Mouse (Mus musculus): ENCODE results near the gene Cd83.

The Cd83 gene

GRCm38 (mm10) chr13:43774605-43775426, 9.8 kb upstream of the Cd83 start:
- DNase-seq = no peak

- no peak for DNase-seq
Observed at GRCm38 (mm10) chr13:43775427-43775733, 9.2 kb upstream of the Cd83 start.

GRCm38 (mm10) chr13:43777321-43778002, 7.1 kb upstream of the Cd83 start:
- no peak for DNase-seq

GRCm38 (mm10) chr13:43778021-43778649, 6.4 kb upstream of the Cd83 start:
- DNase-seq = no peak

- peak; percentile 24 for DNase-seq
Observed at GRCm38 (mm10) chr13:43778971-43779370, 5.6 kb upstream of the Cd83 start.

- no peak for DNase-seq
Observed at GRCm38 (mm10) chr13:43780071-43780470, 4.5 kb upstream of the Cd83 start.

- no peak for DNase-seq
Observed at GRCm38 (mm10) chr13:43785712-43786072, 1.1 kb downstream of the Cd83 start.

- DNase-seq = peak; percentile 62
Observed at GRCm38 (mm10) chr13:43786171-43786795, 1.7 kb downstream of the Cd83 start.

GRCm38 (mm10) chr13:43787262-43787661, 2.7 kb downstream of the Cd83 start:
- peak; percentile 72 for DNase-seq

GRCm38 (mm10) chr13:43788071-43788470, 3.5 kb downstream of the Cd83 start:
- DNase-seq = no peak

GRCm38 (mm10) chr13:43788983-43789645, 4.5 kb downstream of the Cd83 start:
- no peak for DNase-seq

- no peak for DNase-seq
Observed at GRCm38 (mm10) chr13:43790229-43791001, 5.8 kb downstream of the Cd83 start.

- peak; percentile 66 for DNase-seq
Observed at GRCm38 (mm10) chr13:43795334-43795733, 10.8 kb downstream of the Cd83 start.

- DNase-seq = no peak
Observed at GRCm38 (mm10) chr13:43798655-43799054, 14.1 kb downstream of the Cd83 start.

- DNase-seq = no peak
Observed at GRCm38 (mm10) chr13:43800136-43800535, 15.6 kb downstream of the Cd83 start.

GRCm38 (mm10) chr13:43801961-43802360, 17.4 kb downstream of the Cd83 start:
- DNase-seq = peak; percentile 49

GRCm38 (mm10) chr13:43802361-43803137, 18.0 kb downstream of the Cd83 start:
- DNase-seq = no peak

GRCm38 (mm10) chr13:43804648-43805047, 20.1 kb downstream of the Cd83 start:
- DNase-seq = no peak

GRCm38 (mm10) chr13:43805159-43805758, 20.7 kb downstream of the Cd83 start:
- DNase-seq = no peak

- DNase-seq = no peak
Observed at GRCm38 (mm10) chr13:43806371-43807271, 22.0 kb downstream of the Cd83 start.

Data from kidney, postnatal 14 days (tissue).